Mouse (Mus musculus) urinary bladder, postnatal 0 days (tissue): ENCODE data around the gene Smim14. TPM values are rescaled to one million over a fixed set of nuclear protein-coding genes. Genes with fewer than 3 reads are reported as not detected.

Experiments used
- polyA plus RNA-seq: library from polyadenylated mRNA; unstranded; fragments of >200 nt; fragmentation: Nextera tagmentation; extraction: Ambion mirVana; gene quantifications from 2 replicates; pipeline ENCODE4 v1.2.1, GENCODE M21; 2015

The Smim14 gene
- polyA plus RNA-seq = 286 and 310 TPM in 2 replicates

GRCm38 (mm10) chr5:65536751-65537419 lies at the start of gene Smim14, which contains the start of gene Ube2k:
Gene Smim14 (minus strand): TSS chr5:65537184.
Gene Ube2k (plus strand): TSS chr5:65537233.

GRCm38 (mm10) chr5:65492716-65493531 lies 44.1 kb downstream of the Smim14 start, which contains the start of gene Gm43552:
Gene Gm43552 (minus strand): TSS chr5:65492833.

GRCm38 (mm10) chr5:65435806-65436561 lies 101.0 kb downstream of the Smim14 start, which contains the start of gene Ugdh:
Gene Ugdh (minus strand): TSS chr5:65435949.

Other genes with a start within 250 kb of the Smim14 start
- gene Rfc1, start 201.5 kb downstream of the Smim14 start, polyA plus RNA-seq = 32.7 and 45.0 TPM in 2 replicates
- gene Klb, start 188.9 kb downstream of the Smim14 start, polyA plus RNA-seq = not detected in 2 replicates
- gene Rpl9, start 145.7 kb downstream of the Smim14 start, polyA plus RNA-seq = 793 and 894 TPM in 2 replicates
- gene Lias, start 145.7 kb downstream of the Smim14 start, polyA plus RNA-seq = 40.3 and 44.2 TPM in 2 replicates
- gene Ugdh, start 101.2 kb downstream of the Smim14 start, polyA plus RNA-seq = 102 and 121 TPM in 2 replicates
- gene Gm43552, start 44.4 kb downstream of the Smim14 start, polyA plus RNA-seq = not detected in 2 replicates
- 102 and 110 TPM in 2 replicates for gene Ube2k, start within 50 bp of the Smim14 start, polyA plus RNA-seq
- 18.4 and 23.6 TPM in 2 replicates for gene Pds5a, start 161.1 kb upstream of the Smim14 start, polyA plus RNA-seq
- 9.0 and 9.8 TPM in 2 replicates for gene N4bp2, start 226.3 kb upstream of the Smim14 start, polyA plus RNA-seq